Mouse (Mus musculus): ENCODE measurements at regions not wholly inside any gene's neighbourhood (a gene's known extent, or its start where the extent isn't known, plus 50 kb on each side); places are given as distances from the start of the nearest gene placed in this dataset.

DNA sequence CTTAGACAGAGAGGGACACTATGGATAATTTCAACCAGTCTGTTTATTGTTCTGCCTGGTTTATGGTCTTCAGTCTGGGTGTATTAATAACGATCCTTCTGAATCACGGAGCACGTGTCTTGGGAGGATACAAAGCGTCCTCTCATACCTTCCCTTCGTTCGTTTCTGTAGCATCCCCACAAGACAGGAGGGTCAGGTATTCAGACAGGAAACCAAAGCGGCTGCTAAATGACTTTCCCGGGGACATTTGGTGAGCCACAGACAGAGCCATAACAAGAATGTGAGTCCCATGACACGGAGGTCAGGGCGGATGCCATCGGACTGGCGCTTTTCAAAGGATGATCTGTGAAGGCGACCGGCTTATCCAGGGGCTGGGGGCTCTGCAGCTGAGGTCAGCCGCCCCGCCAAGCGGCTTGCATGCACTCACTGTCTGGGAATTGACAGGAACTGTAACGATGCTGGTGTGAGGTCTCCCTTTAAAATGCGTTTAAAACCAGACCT is 120.9 kb upstream of the Lrig3 start:
- no peak for TF ChIP-seq CTCF (IDR thresholded peaks at IDR 0.05; ENCODE audit: control insufficient read depth, insufficient read depth, insufficient read length)
- TF ChIP-seq MAX (IDR thresholded peaks at IDR 0.05) = no peak
- no peak for TF ChIP-seq MYOD1 (IDR thresholded peaks at IDR 0.05; ENCODE audit: control insufficient read depth, insufficient read length, low read depth)
- no peak for TF ChIP-seq CEBPB (IDR thresholded peaks at IDR 0.05; ENCODE audit: low read depth)
- no peak for TF ChIP-seq USF1 (IDR thresholded peaks at IDR 0.05; ENCODE audit: low read depth)
- no peak for TF ChIP-seq FOSL1 (IDR thresholded peaks at IDR 0.05; ENCODE audit: insufficient read depth, low read length, poor library complexity, severe bottlenecking)
- TF ChIP-seq MYOG (IDR thresholded peaks at IDR 0.05; ENCODE audit: control insufficient read depth, extremely low read depth, insufficient read length) = no peak

Data from C2C12 (cell line).